Mouse (Mus musculus) intestine, postnatal 0 days (tissue): Measurements from ENCODE around the gene Pycr2. TPM values are rescaled to one million over a fixed set of nuclear protein-coding genes. Genes with fewer than 3 reads are reported as not detected.
A peak's percentile ranks its signal among the peaks of the same experiment; 100 is the strongest.

ENCODE experiments used
- ATAC-seq: fragments of 200-750 bp; cut with Nextera tagmentation; 2 replicates; pipeline ENCODE4 v1.8.0; 2017; ENCODE audit warnings: mild to moderate bottlenecking, moderate TSS enrichment, moderate library complexity
- H3K27ac ChIP-seq: fragments of 300-500 bp; sonication (generic); 2 replicates; pipeline ENCODE4 v1.5.1; 2014; ENCODE audit warnings: mild to moderate bottlenecking, low read depth, low read length, moderate library complexity
- H3K27me3 ChIP-seq: fragments of 300-500 bp; sonication (generic); replicated peaks from 2 replicates; pipeline ENCODE4 v1.6.1; 2014; ENCODE audit warnings: low read length, mixed read lengths; ENCODE audit not compliant: control insufficient read depth, insufficient read depth
- H3K36me3 ChIP-seq: fragments of 300-500 bp; sonication (generic); 2 replicates; pipeline ENCODE4 v1.6.1; 2014; ENCODE audit warnings: mild to moderate bottlenecking, moderate library complexity; ENCODE audit not compliant: control insufficient read depth, insufficient read depth
- H3K4me1 ChIP-seq: fragments of 300-500 bp; sonication (generic); replicated peaks from 2 replicates; pipeline ENCODE4 v1.6.1; 2014; ENCODE audit warnings: antibody characterized with exemption, low read length, mixed read lengths; ENCODE audit not compliant: control insufficient read depth, insufficient read depth
- H3K4me2 ChIP-seq: fragments of 300-500 bp; sonication (generic); replicated peaks from 2 replicates; pipeline ENCODE4 v1.6.1; 2014; ENCODE audit warnings: low read depth, mild to moderate bottlenecking, moderate library complexity
- H3K4me3 ChIP-seq: fragments of 300-500 bp; sonication (generic); 2 replicates; pipeline ENCODE4 v1.5.1; 2014; ENCODE audit warnings: low read depth, low read length
- H3K9ac ChIP-seq: fragments of 300-500 bp; sonication (generic); 2 replicates; pipeline ENCODE4 v1.6.1; 2014; ENCODE audit warnings: mild to moderate bottlenecking, low read depth, low read length
- H3K9me3 ChIP-seq: fragments of 300-500 bp; sonication (generic); 2 replicates; pipeline ENCODE4 v1.6.1; 2016; ENCODE audit warnings: mixed run types; ENCODE audit not compliant: control insufficient read depth
- CTCF ChIP-seq: sonication (generic); IDR thresholded peaks from 2 replicates; pipeline ENCODE4 v1.5.1; 2016; ENCODE audit warnings: low read depth, mild to moderate bottlenecking, control low read depth, antibody characterized with exemption, moderate library complexity
- WGBS: fragments of 180-500 bp; shearing (Covaris S2); extraction: QIAGEN DNeasy Blood & Tissue Kit; methylation state at CpG from one replicate; pipeline ENCODE4 v1.1.7; 2014; 5-methylcytosine and 5-hydroxymethylcytosine counted together
- polyA plus RNA-seq: library from polyadenylated mRNA; unstranded; fragments of >200 nt; fragmentation: Nextera tagmentation; extraction: Ambion mirVana; gene quantifications from 2 replicates; pipeline ENCODE4 v1.2.1, GENCODE M21; 2015

Gene Pycr2
- polyA plus RNA-seq, 1 experiment from 2014 or later: 26.3 TPM

DNA sequence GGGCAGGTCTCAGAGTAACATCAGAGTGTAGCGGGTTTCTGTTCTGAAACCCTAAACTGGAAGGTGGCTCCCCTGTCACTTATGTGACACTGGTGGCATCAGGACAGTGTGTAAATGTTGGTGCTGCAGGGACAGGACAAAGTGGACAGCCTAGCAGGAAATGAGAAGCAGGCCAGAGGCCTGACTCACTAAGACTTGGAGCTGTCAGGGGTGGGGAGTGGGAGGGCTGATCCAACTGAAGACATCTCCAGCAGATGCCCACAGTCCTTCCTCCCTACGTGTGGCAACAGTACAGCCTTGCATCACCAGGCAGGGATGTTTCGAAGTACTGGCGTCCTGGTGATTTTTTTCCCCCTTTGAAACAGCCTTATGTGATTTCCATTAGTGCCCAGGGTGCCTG, 40.5 kb downstream of the Pycr2 start:
- no peaks in the 10 kb centered on the region for H3K9me3 ChIP-seq
- H3K4me2 ChIP-seq: no peak overlapping the region; the same call in 1 of the 2 replicates
- no peak overlapping the region for H3K27ac ChIP-seq
- 82% methylated on average over 4 of the region's 4 CpGs for WGBS
- H3K36me3 ChIP-seq: peaks cover 14% of the 10 kb centered on the region
- no peak for ATAC-seq
- no peaks in the 10 kb centered on the region for H3K27me3 ChIP-seq
- no peak for TF ChIP-seq CTCF
- no peak overlapping the region for H3K4me3 ChIP-seq
- no peak overlapping the region for H3K9ac ChIP-seq
- H3K4me1 ChIP-seq: peaks cover 7% of the 10 kb centered on the region; the same call in 1 of the 2 replicates

DNA sequence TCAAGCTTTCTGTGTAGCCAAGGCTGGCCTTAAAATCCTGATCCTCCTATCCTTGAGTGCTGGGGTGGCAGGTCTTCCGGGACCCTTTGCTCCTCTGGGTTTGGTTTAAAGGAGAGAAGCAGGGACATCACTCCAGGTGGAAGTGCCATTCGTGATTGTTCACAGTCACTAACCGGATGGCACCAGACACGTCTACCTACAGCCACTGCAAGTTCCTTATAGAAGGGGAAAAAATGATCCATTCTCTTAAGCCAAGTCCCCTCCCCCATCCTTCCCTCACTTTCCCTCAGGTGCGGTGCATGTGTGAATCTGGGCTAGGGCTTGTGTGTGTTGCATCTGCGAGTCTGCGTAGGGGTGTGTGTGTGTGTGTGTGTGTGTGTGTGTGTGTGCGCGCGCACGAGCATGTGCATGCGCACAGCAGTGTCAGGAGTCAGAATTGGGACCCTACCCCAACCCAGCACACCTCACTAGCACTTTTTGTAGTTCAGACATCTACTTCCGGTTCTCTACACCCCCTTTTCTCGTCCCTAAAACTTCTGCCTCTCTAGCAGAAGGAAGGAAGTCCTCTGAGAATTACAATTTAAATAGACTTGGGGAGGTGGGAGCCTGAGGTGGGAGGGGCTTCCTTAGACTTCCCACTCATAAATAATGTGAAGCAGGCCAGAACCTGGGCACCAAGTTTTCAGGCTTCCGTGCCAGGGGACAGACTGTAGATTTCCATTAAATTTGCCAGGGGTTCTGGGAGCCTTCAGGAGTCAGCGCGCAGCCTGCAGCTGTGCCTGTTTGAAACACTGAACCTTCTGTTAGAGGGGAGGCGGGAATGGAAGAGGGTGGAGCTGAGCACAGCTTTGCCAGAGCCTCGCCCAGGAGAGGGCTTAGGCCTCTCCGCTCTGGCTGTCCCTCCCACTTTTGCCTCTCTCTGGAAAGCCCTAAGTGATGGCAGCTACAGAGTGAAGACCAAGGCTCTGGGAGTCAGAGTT, 41.2 kb downstream of the Pycr2 start:
- peak; percentile 68 for ATAC-seq
- peaks cover 19% of the 10 kb centered on the region for H3K36me3 ChIP-seq
- no peak for TF ChIP-seq CTCF
- no peaks in the 10 kb centered on the region for H3K9me3 ChIP-seq
- peak overlapping the region; percentile 28; the same call in 1 of the 2 replicates for H3K27ac ChIP-seq
- no peaks in the 10 kb centered on the region for H3K27me3 ChIP-seq
- H3K4me2 ChIP-seq: peak overlapping the region; percentile 49
- no peak overlapping the region for H3K9ac ChIP-seq
- WGBS: 24% methylated on average over 20 of the region's 20 CpGs
- H3K4me1 ChIP-seq: peaks cover 7% of the 10 kb centered on the region; the same call in 1 of the 2 replicates
- no peak overlapping the region for H3K4me3 ChIP-seq

DNA sequence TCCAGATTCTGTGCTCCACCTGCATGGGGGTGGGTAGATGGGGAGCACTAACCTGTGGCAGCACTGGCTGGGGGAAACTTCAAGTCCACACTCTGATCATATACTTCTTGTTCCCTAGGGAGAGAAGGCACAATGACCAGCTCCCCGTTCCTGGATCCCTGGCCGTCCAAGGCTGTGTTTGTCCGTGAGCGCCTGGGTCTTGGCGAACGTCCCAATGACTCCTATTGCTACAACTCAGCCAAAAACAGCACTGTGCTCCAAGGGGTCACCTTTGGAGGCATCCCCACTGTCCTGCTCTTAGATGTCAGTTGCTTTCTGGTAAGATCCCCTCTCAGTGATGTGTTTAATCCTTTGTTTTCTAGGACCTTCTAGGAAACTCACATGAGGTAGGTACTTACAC, 42.4 kb downstream of the Pycr2 start:
- H3K4me3 ChIP-seq: no peak overlapping the region
- H3K9ac ChIP-seq: no peak overlapping the region
- ATAC-seq: no peak
- WGBS: 83% methylated on average over 6 of the region's 6 CpGs
- H3K36me3 ChIP-seq: peaks cover 19% of the 10 kb centered on the region
- no peaks in the 10 kb centered on the region for H3K9me3 ChIP-seq
- H3K27ac ChIP-seq: no peak overlapping the region
- no peak for TF ChIP-seq CTCF
- no peak overlapping the region for H3K4me2 ChIP-seq
- H3K4me1 ChIP-seq: peaks cover 6% of the 10 kb centered on the region; the same call in 1 of the 2 replicates
- no peaks in the 10 kb centered on the region for H3K27me3 ChIP-seq

DNA sequence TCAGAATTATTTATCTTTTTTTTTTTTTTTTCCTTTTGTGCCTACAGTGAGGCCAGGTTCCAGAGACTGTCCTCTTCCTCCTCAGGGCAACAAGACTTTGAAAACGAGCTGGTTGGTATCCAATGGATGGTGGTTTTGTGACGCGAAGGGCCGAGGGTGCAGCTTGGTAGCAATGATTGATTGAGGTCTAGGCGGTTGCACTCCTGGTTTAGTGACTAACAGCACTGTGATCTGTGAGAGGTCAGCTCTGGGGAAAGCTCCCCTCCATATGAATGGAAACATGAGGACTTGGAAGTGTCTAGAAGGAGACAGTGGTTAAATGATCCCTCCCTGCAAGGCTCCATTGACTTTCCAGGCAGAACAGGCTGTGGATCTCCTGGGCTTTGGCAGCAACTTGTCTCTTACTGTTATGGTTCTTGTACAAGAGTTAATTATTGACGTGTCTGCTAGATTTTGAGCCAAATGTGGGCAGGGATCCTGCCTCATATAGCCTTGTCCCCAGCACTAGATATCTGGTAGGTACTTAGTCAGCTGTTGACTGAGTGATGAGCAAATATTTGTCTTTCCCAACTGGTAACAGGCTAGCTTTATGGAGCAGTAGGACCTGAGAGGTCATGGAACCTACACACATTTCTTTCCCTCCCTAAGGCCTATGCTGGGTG, 48.1 kb downstream of the Pycr2 start:
- H3K27ac ChIP-seq: no peak overlapping the region
- no peak overlapping the region for H3K4me3 ChIP-seq
- H3K4me1 ChIP-seq: no peaks in the 10 kb centered on the region
- WGBS: 35% methylated on average over 6 of the region's 6 CpGs
- ATAC-seq: peak; percentile 60; the same call in 1 of the 2 replicates
- TF ChIP-seq CTCF: no peak
- no peak overlapping the region for H3K9ac ChIP-seq
- no peaks in the 10 kb centered on the region for H3K9me3 ChIP-seq
- no peaks in the 10 kb centered on the region for H3K27me3 ChIP-seq
- H3K36me3 ChIP-seq: peaks cover 59% of the 10 kb centered on the region
- no peak overlapping the region for H3K4me2 ChIP-seq

DNA sequence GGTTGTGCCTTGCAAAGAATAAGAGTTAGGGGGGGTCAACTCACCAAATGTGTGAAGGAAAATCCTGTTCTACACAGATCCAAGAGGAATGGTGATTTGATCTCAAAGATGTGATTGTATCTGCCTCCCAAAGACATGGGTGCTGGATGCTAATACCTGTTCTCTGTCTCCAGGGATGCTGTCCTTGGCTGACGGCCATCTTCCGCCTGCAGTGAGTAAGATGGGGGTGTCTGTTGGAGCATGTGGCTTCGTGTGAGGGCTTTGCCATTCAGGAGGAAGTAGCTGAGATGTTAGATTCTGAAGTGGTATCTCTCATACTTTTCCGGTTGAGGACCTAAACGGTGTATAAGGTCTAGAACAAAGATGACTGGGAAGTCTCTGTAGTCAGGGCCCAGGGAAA, 48.7 kb downstream of the Pycr2 start:
- H3K9me3 ChIP-seq: no peaks in the 10 kb centered on the region
- ATAC-seq: no peak
- WGBS: 73% methylated on average over 5 of the region's 5 CpGs
- H3K27ac ChIP-seq: no peak overlapping the region
- peaks cover 64% of the 10 kb centered on the region for H3K36me3 ChIP-seq
- no peak overlapping the region for H3K4me2 ChIP-seq
- no peaks in the 10 kb centered on the region for H3K4me1 ChIP-seq
- no peak overlapping the region for H3K9ac ChIP-seq
- no peak overlapping the region for H3K4me3 ChIP-seq
- no peak for TF ChIP-seq CTCF
- no peaks in the 10 kb centered on the region for H3K27me3 ChIP-seq

DNA sequence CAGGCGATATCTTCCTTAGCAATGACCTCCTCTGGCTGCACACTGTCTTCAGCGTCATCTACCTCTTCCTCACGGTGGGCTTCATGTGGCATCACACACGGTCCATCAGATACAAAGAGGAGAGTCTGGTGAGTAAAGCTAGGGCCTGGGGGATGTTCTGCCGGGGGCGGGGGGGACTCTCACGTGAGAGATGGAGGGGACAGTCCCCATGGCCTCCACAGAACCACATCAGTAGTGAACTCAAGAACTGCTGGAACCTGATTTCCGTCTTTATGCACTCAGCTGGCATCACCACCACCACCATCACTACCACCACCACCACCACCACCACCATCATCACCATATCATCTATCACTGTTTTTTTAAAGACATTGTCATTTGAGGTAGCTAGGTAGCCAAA, 52.3 kb downstream of the Pycr2 start:
- H3K9ac ChIP-seq: no peak overlapping the region
- no peaks in the 10 kb centered on the region for H3K9me3 ChIP-seq
- no peak overlapping the region for H3K4me2 ChIP-seq
- no peaks in the 10 kb centered on the region for H3K4me1 ChIP-seq
- no peak for TF ChIP-seq CTCF
- H3K27ac ChIP-seq: no peak overlapping the region
- ATAC-seq: no peak
- 89% methylated on average over 8 of the region's 8 CpGs for WGBS
- peaks cover 78% of the 10 kb centered on the region for H3K36me3 ChIP-seq
- no peaks in the 10 kb centered on the region for H3K27me3 ChIP-seq
- H3K4me3 ChIP-seq: no peak overlapping the region
